Mouse (Mus musculus): ENCODE measurements around the gene Arpc4. TPM values are rescaled to one million over a fixed set of nuclear protein-coding genes. Genes with fewer than 3 reads are reported as not detected.
"Not testable (repeated sequence)": the region's sequence is repeated elsewhere in the genome, so short reads cannot be mapped to it uniquely, and the experiment has no call there.

Gene Arpc4
- 231 and 235 TPM in 2 replicates for polyA plus RNA-seq (2014; fragmentation: Nextera tagmentation; extraction: Ambion mirVana)

DNA sequence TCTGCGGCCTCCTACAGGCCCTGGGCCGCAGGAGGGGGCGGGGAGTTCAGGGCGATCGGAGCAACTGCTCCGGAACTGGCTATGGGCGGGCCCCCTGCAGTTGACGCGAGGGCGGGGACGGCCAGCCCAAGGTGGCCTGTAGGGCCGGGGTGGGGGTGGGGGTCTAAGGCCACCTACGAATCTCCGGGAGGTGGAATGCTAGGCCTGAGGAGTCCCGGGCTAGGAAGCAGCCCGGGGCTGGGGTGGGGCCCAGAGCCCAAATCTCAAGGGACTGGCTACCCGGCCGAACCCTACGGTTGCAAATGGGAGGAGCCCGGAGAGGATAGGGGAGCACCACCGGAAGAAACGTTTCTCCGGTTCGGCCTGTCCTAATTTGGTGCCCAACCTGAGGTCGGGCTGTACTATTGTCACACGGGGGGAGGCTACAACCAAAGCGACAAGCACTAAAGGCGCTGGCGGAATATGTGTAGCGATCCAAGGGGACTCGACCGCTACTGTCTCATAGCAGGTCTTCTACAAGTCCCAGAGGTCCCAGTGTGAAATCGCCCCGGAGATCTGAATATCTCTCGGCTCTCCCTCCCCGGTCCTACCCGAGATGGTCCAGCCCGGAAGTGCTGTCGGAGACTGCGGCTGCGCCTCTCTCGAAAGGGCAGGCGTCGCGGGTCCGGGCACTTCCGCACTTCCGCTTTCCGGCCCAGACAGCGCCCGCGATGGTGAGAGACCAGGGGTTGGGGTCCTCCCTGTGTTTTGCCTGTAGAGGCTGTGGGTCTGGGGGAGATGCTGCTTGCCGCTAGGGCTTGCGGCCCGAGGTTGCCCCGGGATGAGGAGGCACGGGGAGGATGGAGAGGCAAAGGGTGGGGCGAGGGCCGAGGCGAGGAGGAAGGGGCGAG lies at the start of gene Arpc4, which contains the start of gene Tada3:
Arpc4 (plus strand) TSS at position 620 of the 890 bp plus-strand sequence.
Tada3 (minus strand) TSS at position 388 of the 890 bp plus-strand sequence.
- DNase-seq (ENCODE audit: low spot score) (peak; percentile 90), ATAC-seq (ENCODE audit: low FRiP score) (peak; percentile 95)
- peaks cover 56% of the 10 kb centered on the region for H3K36me3 ChIP-seq (replicated peaks; ENCODE audit: control insufficient read depth, insufficient read depth)
- peaks cover 21% of the 10 kb centered on the region for H3K4me1 ChIP-seq (replicated peaks; ENCODE audit: control insufficient read depth, insufficient read depth, low read length)
- H3K27me3 ChIP-seq (ENCODE audit: control insufficient read depth, insufficient read depth, low read length), result no peaks in the 10 kb centered on the region
- peak within 1 kb of the TSS; percentile 70 for H3K4me3 ChIP-seq (replicated peaks; ENCODE audit: low read length)
- under 1% methylated on average over 60 of the region's 61 CpGs for WGBS
- H3K9ac ChIP-seq, result peak within 1 kb of the TSS; percentile 82
- peak within 1 kb of the TSS; percentile 75 for H3K4me2 ChIP-seq (replicated peaks)
- H3K9me3 ChIP-seq (ENCODE audit: control insufficient read depth, low read length), result no peaks in the 10 kb centered on the region
- peak within 1 kb of the TSS; percentile 94 for H3K27ac ChIP-seq

DNA sequence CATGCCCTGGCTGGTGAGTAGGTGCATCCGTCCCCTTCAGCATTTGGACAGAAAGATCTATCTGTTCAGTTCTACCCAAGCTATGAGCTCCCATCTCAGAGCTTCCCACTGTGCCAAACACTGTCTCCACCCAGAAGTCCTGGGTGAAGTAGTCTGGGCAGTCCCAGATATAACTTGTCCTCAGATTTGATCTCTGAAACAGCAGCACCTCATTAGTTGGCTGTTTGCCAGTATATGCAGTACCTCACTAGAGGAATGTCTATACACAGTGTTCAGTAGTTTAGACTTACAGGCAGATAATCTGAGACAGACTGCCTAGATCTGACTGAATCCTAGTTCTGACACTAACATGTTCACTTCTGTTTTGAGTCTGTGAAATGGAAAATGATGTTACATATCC lies 48.5 kb upstream of the Arpc4 start:
- H3K4me3 ChIP-seq (replicated peaks; ENCODE audit: low read length), result no peak overlapping the region
- no peak overlapping the region for H3K4me2 ChIP-seq (replicated peaks)
- H3K9me3 ChIP-seq (ENCODE audit: control insufficient read depth, low read length), result no peaks in the 10 kb centered on the region
- H3K27ac ChIP-seq, result no peak overlapping the region
- DNase-seq (ENCODE audit: low spot score) (no peak), ATAC-seq (ENCODE audit: low FRiP score) (no peak)
- 94% methylated on average over 1 of the region's 1 CpGs for WGBS
- peaks cover 15% of the 10 kb centered on the region; the same call in 1 of the 2 replicates for H3K4me1 ChIP-seq (replicated peaks; ENCODE audit: control insufficient read depth, insufficient read depth, low read length)
- no peaks in the 10 kb centered on the region for H3K27me3 ChIP-seq (ENCODE audit: control insufficient read depth, insufficient read depth, low read length)
- no peak overlapping the region for H3K9ac ChIP-seq
- peaks cover 32% of the 10 kb centered on the region for H3K36me3 ChIP-seq (replicated peaks; ENCODE audit: control insufficient read depth, insufficient read depth)

DNA sequence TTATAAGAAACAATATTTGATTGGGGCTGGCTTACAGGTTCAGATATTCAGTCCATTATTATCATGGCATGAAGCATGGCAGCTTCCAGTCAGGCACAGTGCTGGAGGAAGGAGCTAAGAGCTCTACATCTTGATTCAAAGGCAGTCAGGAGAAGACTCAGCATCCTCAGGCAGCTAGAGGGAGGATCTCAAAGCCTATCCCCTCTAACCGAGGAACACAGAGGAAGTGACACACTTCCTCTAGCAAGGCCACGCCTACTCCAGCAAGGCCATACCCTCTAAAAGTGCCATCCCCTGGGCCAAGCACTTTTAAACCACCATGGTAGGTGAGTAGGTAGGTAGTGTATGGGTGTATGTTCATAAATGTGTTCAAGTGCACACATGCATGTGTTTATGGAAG lies 47.4 kb upstream of the Arpc4 start:
- Histone ChIP-seq H3K27me3 (ENCODE audit: control insufficient read depth, insufficient read depth, low read length) (no peaks in the 10 kb centered on the region), H3K36me3 (replicated peaks; ENCODE audit: control insufficient read depth, insufficient read depth) (peaks cover 36% of the 10 kb centered on the region), H3K27ac (no peak overlapping the region), H3K4me1 (replicated peaks; ENCODE audit: control insufficient read depth, insufficient read depth, low read length) (peaks cover 13% of the 10 kb centered on the region; the same call in 1 of the 2 replicates), H3K9me3 (ENCODE audit: control insufficient read depth, low read length) (no peaks in the 10 kb centered on the region), H3K4me2 (replicated peaks) (no peak overlapping the region), H3K4me3 (replicated peaks; ENCODE audit: low read length) (no peak overlapping the region), H3K9ac (no peak overlapping the region)
- no peak for DNase-seq (ENCODE audit: low spot score)
- no peak for ATAC-seq (ENCODE audit: low FRiP score)
- WGBS, result 70% methylated on average over 2 of the region's 2 CpGs

DNA sequence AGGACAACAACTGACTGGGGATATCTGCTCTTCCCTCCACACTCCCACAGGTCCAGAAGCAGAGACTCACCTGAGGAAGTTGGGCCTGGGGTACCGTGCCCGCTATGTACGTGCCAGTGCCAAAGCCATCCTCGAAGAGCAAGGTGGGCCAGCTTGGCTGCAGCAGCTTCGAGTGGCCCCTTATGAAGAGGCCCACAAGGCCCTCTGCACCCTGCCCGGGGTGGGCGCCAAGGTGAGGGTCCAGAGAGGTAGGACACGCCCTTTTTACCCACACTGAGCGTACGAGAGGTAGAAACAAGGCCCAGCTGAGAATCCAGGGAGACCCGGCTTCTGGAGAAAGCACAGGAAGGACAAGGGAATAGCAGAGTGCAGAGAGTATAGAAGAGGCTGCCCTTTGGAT lies 46.2 kb upstream of the Arpc4 start:
- H3K4me2 ChIP-seq (replicated peaks), result no peak overlapping the region
- no peak overlapping the region for H3K27ac ChIP-seq
- peaks cover 46% of the 10 kb centered on the region for H3K36me3 ChIP-seq (replicated peaks; ENCODE audit: control insufficient read depth, insufficient read depth)
- H3K9me3 ChIP-seq (ENCODE audit: control insufficient read depth, low read length), result no peaks in the 10 kb centered on the region
- H3K4me1 ChIP-seq (replicated peaks; ENCODE audit: control insufficient read depth, insufficient read depth, low read length), result peaks cover 7% of the 10 kb centered on the region; the same call in 1 of the 2 replicates
- H3K4me3 ChIP-seq (replicated peaks; ENCODE audit: low read length), result no peak overlapping the region
- ATAC-seq (ENCODE audit: low FRiP score) (no peak), DNase-seq (ENCODE audit: low spot score) (no peak)
- no peaks in the 10 kb centered on the region for H3K27me3 ChIP-seq (ENCODE audit: control insufficient read depth, insufficient read depth, low read length)
- 91% methylated on average over 11 of the region's 11 CpGs for WGBS
- H3K9ac ChIP-seq, result no peak overlapping the region

DNA sequence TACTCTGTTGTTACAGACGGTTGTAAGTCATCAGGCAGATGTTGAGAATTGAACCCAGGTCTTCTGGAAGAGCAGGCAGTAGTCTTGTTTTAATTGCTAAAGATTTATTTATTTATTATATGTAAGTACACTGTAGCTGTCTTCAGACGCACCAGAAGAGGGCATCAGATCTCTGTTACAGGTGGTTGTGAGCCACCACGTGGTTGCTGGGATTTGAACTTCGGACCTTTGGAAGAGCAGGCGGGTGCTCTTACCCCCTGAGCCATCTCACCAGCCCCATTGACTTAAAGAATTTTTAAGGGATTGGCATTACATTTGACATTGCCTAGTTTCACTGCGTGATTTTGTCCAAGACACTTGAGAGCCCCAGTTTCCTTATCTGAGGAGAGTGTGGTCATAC lies 45.2 kb upstream of the Arpc4 start:
- H3K36me3 ChIP-seq (replicated peaks; ENCODE audit: control insufficient read depth, insufficient read depth), result peaks cover 56% of the 10 kb centered on the region

DNA sequence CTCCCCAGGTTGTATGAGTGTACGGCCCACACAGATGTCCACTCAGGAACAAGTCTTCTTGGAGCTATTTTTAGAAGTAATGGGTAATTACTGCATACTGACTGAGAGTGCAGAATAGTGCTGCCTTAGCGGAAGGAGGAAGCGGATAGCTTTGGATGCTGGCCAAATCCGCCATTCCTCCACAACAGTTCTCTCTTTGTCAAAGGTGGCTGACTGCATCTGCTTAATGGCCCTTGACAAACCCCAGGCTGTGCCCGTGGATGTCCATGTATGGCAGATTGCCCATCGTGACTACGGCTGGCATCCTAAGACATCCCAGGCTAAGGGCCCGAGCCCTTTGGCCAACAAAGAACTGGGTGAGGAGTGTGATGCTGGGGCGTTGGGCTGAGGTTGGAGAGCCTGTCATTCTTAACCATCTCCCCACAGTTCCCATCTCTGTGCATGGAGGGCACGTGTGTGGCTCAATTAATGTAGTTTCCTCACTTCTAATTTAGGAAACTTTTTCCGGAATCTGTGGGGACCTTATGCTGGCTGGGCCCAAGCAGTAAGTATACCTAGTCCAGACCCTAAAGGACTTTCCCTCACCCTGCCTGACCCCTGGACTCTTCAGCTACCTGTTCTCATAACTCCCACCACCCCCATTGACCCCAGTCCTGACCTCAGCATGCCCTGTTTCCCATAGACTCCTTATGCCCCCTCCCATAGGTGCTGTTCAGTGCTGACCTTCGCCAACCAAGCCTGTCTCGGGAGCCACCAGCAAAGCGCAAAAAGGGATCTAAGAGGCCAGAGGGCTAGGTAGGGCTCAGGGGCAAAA lies 44.6 kb upstream of the Arpc4 start:
- Histone ChIP-seq H3K4me3 (replicated peaks; ENCODE audit: low read length) (no peak overlapping the region), H3K9ac (no peak overlapping the region), H3K36me3 (replicated peaks; ENCODE audit: control insufficient read depth, insufficient read depth) (peaks cover 62% of the 10 kb centered on the region), H3K27ac (no peak overlapping the region), H3K9me3 (ENCODE audit: control insufficient read depth, low read length) (no peaks in the 10 kb centered on the region), H3K4me1 (replicated peaks; ENCODE audit: control insufficient read depth, insufficient read depth, low read length) (0 out of 2 replicates have a peak, but pooled peaks cover 3% of the 10 kb centered on the region), H3K27me3 (ENCODE audit: control insufficient read depth, insufficient read depth, low read length) (no peaks in the 10 kb centered on the region), H3K4me2 (replicated peaks) (no peak overlapping the region)
- 61% methylated on average over 14 of the region's 14 CpGs for WGBS
- DNase-seq (ENCODE audit: low spot score) (peak; percentile 72), ATAC-seq (ENCODE audit: low FRiP score) (peak; percentile 81)

More for the DNA sequence above, 45.2 kb upstream of the Arpc4 start:
- H3K4me1 ChIP-seq (replicated peaks; ENCODE audit: control insufficient read depth, insufficient read depth, low read length); H3K4me2 ChIP-seq (replicated peaks); H3K27me3 ChIP-seq (ENCODE audit: control insufficient read depth, insufficient read depth, low read length); H3K27ac ChIP-seq; H3K9me3 ChIP-seq (ENCODE audit: control insufficient read depth, low read length); DNase-seq (ENCODE audit: low spot score); H3K4me3 ChIP-seq (replicated peaks; ENCODE audit: low read length); ATAC-seq (ENCODE audit: low FRiP score); H3K9ac ChIP-seq: not testable (repeated sequence)
- WGBS, result 79% methylated on average over 6 of the region's 6 CpGs

DNA sequence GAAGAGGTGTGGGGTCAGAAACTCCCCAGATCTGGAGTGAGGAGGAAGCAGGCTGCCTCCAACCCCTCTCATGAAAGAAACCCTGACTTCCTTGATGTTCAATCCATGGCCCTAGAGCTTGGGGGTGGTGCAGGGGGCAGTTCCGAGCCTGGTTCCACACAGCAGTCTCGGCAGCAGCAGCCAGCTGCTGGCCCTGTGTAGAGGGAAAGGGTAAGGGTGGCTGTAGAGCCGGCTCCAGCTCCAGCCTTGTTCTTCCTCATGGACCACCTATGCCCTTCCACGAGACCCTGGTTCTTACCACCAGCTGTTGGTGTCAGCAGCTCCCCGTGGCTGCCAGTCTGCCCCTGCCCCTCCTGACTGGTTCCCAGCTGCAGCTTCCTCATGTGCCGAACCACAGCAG lies 43.7 kb upstream of the Arpc4 start:
- no peaks in the 10 kb centered on the region for H3K9me3 ChIP-seq (ENCODE audit: control insufficient read depth, low read length)
- WGBS, result 87% methylated on average over 6 of the region's 6 CpGs
- ATAC-seq (ENCODE audit: low FRiP score) (no peak), DNase-seq (ENCODE audit: low spot score) (no peak)
- no peak overlapping the region for H3K4me3 ChIP-seq (replicated peaks; ENCODE audit: low read length)
- H3K27me3 ChIP-seq (ENCODE audit: control insufficient read depth, insufficient read depth, low read length), result no peaks in the 10 kb centered on the region
- H3K27ac ChIP-seq, result no peak overlapping the region
- H3K4me2 ChIP-seq (replicated peaks), result no peak overlapping the region
- no peak overlapping the region for H3K9ac ChIP-seq
- H3K36me3 ChIP-seq (replicated peaks; ENCODE audit: control insufficient read depth, insufficient read depth), result peaks cover 71% of the 10 kb centered on the region
- H3K4me1 ChIP-seq (replicated peaks; ENCODE audit: control insufficient read depth, insufficient read depth, low read length), result 0 out of 2 replicates have a peak, but pooled peaks cover 3% of the 10 kb centered on the region

DNA sequence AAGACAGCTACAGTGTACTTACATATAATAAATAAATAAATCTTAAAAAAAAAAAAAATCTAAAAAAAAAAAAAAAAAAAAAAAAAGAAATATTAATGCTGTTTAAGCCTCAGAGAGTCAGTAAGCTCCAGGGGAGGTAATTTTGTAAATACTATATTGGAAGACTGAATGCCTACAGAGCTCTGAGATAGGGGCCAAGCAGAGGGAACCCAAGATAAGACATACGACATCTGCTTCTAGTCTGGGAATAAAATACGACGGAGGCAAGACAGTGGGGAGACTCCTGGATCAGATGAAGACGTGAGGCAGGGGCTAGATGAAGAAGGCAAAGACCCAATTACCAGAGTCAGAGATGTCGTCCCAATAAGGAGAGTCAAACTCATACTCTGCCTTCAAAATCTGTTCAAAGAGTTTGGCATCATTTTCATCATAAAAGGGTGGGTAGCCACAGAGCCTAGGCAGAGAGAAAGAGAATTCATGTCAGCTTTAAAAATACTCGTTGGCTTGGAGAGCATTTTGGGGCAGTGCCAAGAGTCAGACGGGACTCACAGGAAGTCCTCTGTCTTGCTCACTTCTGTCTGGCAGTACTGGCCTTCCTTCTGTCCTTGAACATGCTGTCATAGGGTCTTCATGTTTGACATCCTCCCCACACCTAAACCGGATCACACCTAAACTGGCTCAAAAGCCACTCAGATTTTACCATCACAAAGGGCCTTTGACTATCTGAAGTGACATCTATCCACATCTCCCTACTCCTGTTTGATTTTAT lies 40.9 kb upstream of the Arpc4 start:
- Histone ChIP-seq H3K36me3 (replicated peaks; ENCODE audit: control insufficient read depth, insufficient read depth) (peaks cover 76% of the 10 kb centered on the region), H3K4me1 (replicated peaks; ENCODE audit: control insufficient read depth, insufficient read depth, low read length) (peaks cover 9% of the 10 kb centered on the region), H3K27me3 (ENCODE audit: control insufficient read depth, insufficient read depth, low read length) (no peaks in the 10 kb centered on the region), H3K27ac (no peak overlapping the region), H3K4me2 (replicated peaks) (no peak overlapping the region), H3K9me3 (ENCODE audit: control insufficient read depth, low read length) (no peaks in the 10 kb centered on the region), H3K4me3 (replicated peaks; ENCODE audit: low read length) (no peak overlapping the region), H3K9ac (no peak overlapping the region)
- DNase-seq (ENCODE audit: low spot score) (no peak), ATAC-seq (ENCODE audit: low FRiP score) (no peak)
- 73% methylated on average over 8 of the region's 8 CpGs for WGBS

All from hindbrain, embryonic 14.5 days (tissue).